Mouse (Mus musculus) forebrain, embryonic 16.5 days (tissue): ENCODE measurements at regions not wholly inside any gene's neighbourhood (a gene's known extent, or its start where the extent isn't known, plus 50 kb on each side); places are given as distances from the start of the nearest gene placed in this dataset.

Experiments
- ATAC-seq: fragments of 200-750 bp; cut with Nextera tagmentation; 2 replicates; pipeline ENCODE4 v1.8.0; 2017; ENCODE audit warnings: mild to moderate bottlenecking, moderate library complexity
- H3K27ac ChIP-seq: fragments of 300-500 bp; sonication (generic); 2 replicates; pipeline ENCODE4 v1.5.1; 2014; ENCODE audit warnings: low read length, control low read depth
- H3K27me3 ChIP-seq: fragments of 300-500 bp; sonication (generic); replicated peaks from 2 replicates; pipeline ENCODE4 v1.6.1; 2014; ENCODE audit warnings: low read length; ENCODE audit not compliant: control insufficient read depth, insufficient read depth
- H3K36me3 ChIP-seq: fragments of 300-500 bp; sonication (generic); 2 replicates; pipeline ENCODE4 v1.6.1; 2014; ENCODE audit not compliant: control insufficient read depth, insufficient read depth
- H3K4me1 ChIP-seq: fragments of 300-500 bp; sonication (generic); replicated peaks from 2 replicates; pipeline ENCODE4 v1.6.1; 2014; ENCODE audit warnings: low read length; ENCODE audit not compliant: control insufficient read depth, insufficient read depth
- H3K4me2 ChIP-seq: fragments of 300-500 bp; sonication (generic); 2 replicates; pipeline ENCODE4 v1.6.1; 2014; ENCODE audit warnings: mild to moderate bottlenecking, low read length, control low read depth
- H3K4me3 ChIP-seq: fragments of 300-500 bp; sonication (generic); replicated peaks from 2 replicates; pipeline ENCODE4 v1.5.1; 2014; ENCODE audit warnings: mild to moderate bottlenecking, low read length, control low read depth
- H3K9ac ChIP-seq: fragments of 300-500 bp; sonication (generic); replicated peaks from 2 replicates; pipeline ENCODE4 v1.6.1; 2014; ENCODE audit warnings: low read depth, low read length, control low read depth
- H3K9me3 ChIP-seq: fragments of 300-500 bp; sonication (generic); 2 replicates; pipeline ENCODE4 v1.6.1; 2016; ENCODE audit warnings: low read length; ENCODE audit not compliant: control insufficient read depth
- WGBS: fragments of 180-500 bp; shearing (Covaris S2); extraction: QIAGEN DNeasy Blood & Tissue Kit; methylation state at CpG from one replicate; pipeline ENCODE4 v1.1.7; 2014; 5-methylcytosine and 5-hydroxymethylcytosine counted together

DNA sequence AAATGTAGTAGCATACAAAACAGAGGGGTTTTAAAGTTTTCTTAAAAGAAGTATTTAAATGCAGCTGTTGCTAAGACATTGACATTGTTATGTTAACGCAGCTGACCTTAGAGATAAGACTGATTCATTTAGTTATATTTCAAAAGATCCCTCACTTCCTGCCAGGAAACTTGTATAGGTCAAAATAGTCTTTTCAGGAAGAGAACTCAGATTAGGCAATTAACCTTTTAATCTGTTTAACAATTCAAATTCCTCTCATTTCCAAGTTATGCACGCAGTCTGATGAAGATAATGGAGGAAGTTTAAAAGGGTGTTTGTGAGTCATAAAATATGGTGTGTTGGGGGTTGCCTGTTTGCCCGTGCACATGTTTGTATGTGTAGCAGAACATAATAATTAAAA is 448.5 kb downstream of the Tmtc2 start:
- H3K36me3 ChIP-seq, result no peaks in the 10 kb centered on the region
- no peaks in the 10 kb centered on the region for H3K27me3 ChIP-seq
- no peaks in the 10 kb centered on the region for H3K9me3 ChIP-seq
- H3K27ac ChIP-seq, result no peak overlapping the region
- no peak overlapping the region for H3K9ac ChIP-seq
- ATAC-seq, result no peak
- no peak overlapping the region for H3K4me2 ChIP-seq
- 32% methylated on average over 3 of the region's 3 CpGs for WGBS
- no peaks in the 10 kb centered on the region for H3K4me1 ChIP-seq
- H3K4me3 ChIP-seq, result no peak overlapping the region

DNA sequence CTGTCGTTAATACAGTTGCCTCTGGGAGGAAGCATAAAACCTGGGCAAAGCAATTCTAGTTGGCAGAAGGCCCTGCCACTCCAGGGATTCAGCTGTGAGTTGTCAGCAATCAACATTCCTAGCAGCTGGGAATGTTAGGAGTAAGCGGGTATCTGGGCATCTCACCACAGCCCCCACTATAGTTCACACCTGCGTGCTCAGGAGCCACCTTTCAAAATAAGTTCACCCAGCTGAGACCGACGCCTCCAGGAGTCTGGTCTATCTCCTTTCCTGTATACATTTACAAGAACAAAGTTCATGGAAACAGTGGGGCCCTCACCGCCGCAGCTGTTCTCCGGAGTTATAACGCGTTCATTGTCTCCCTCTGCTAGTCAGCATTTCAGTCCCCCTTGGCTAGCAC is 454.0 kb downstream of the Tmtc2 start:
- no peak overlapping the region for H3K4me3 ChIP-seq
- H3K9ac ChIP-seq, result no peak overlapping the region
- no peaks in the 10 kb centered on the region for H3K36me3 ChIP-seq
- no peaks in the 10 kb centered on the region for H3K4me1 ChIP-seq
- no peaks in the 10 kb centered on the region for H3K9me3 ChIP-seq
- ATAC-seq, result no peak
- H3K27me3 ChIP-seq, result no peaks in the 10 kb centered on the region
- H3K27ac ChIP-seq, result no peak overlapping the region
- no peak overlapping the region for H3K4me2 ChIP-seq
- 76% methylated on average over 10 of the region's 10 CpGs for WGBS

DNA sequence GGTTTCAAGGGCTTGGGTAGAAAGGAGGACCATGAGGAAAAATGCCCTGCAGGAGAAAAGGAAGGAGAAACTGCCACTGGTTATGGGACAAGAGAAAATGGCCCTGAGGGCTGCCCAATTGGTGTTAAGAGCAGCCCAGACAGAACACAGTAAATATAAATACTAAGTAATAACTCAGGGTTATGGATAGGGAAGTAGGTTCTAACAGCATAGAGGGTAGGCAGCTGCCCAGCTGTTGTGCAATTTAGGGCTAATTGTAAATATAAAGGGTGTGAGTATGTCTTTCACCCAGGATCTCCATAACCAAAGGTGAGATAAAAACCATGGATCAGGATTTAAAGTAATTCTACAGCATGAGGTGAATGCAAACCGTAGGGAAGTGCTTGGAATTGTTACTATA is 458.1 kb downstream of the Tmtc2 start:
- H3K9ac ChIP-seq, result no peak overlapping the region
- no peak overlapping the region for H3K27ac ChIP-seq
- H3K4me2 ChIP-seq, result no peak overlapping the region
- H3K27me3 ChIP-seq, result no peaks in the 10 kb centered on the region
- H3K9me3 ChIP-seq, result no peaks in the 10 kb centered on the region
- H3K4me3 ChIP-seq, result no peak overlapping the region
- H3K36me3 ChIP-seq, result no peaks in the 10 kb centered on the region
- ATAC-seq, result no peak
- WGBS, result 92% methylated on average over 1 of the region's 1 CpGs
- no peaks in the 10 kb centered on the region for H3K4me1 ChIP-seq

DNA sequence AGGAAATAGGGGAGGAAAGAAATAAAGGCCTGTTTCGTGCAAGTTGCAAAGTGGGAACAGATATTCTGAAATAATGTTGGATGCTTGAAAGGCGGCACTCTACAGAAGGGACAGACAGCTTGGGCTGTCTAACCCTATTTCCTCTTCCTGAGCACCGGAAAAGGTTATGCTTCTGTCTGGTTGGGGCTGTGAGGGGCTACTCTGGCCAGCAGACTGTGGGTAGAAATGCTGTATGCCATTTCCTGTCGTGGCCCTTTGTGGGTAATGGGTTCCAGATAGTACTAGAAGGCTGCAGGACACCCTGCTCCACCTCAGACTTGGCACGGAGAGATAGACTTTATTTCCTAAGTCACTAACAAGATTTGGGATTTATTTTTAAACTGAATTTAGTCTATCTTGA is 459.3 kb downstream of the Tmtc2 start:
- H3K27me3 ChIP-seq, result no peaks in the 10 kb centered on the region
- no peak for ATAC-seq
- H3K27ac ChIP-seq, result no peak overlapping the region
- WGBS, result 86% methylated on average over 5 of the region's 5 CpGs
- H3K9me3 ChIP-seq, result no peaks in the 10 kb centered on the region
- H3K4me1 ChIP-seq, result peaks cover 3% of the 10 kb centered on the region; the same call in 1 of the 2 replicates
- no peak overlapping the region for H3K4me3 ChIP-seq
- H3K36me3 ChIP-seq, result no peaks in the 10 kb centered on the region
- H3K9ac ChIP-seq, result no peak overlapping the region
- no peak overlapping the region for H3K4me2 ChIP-seq

DNA sequence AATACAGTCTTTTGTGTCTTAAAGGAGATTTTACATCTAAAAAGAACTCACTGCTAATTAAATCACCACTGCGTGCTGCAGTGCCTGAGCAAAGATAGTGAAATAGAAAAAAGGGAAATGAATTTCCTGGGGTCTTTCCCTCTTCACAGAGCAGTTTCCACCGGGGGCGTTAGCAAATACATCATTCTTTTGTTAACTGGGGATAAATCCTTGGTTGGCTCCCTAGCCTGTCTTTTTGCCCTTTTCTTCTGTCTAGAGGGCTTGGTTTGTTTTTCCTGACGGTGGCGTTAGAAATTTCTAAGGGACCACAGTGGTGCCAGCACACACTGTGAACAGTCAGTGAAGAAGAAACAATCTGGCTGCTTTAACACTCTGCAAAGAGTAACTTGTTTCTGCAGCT is 464.0 kb downstream of the Tmtc2 start:
- H3K4me1 ChIP-seq, result peaks cover 3% of the 10 kb centered on the region; the same call in 1 of the 2 replicates
- peak; percentile 88 for ATAC-seq
- no peaks in the 10 kb centered on the region for H3K36me3 ChIP-seq
- no peak overlapping the region for H3K4me2 ChIP-seq
- no peaks in the 10 kb centered on the region for H3K27me3 ChIP-seq
- no peak overlapping the region for H3K27ac ChIP-seq
- no peak overlapping the region for H3K4me3 ChIP-seq
- no peaks in the 10 kb centered on the region for H3K9me3 ChIP-seq
- WGBS, result 2% methylated on average over 5 of the region's 5 CpGs
- no peak overlapping the region for H3K9ac ChIP-seq

DNA sequence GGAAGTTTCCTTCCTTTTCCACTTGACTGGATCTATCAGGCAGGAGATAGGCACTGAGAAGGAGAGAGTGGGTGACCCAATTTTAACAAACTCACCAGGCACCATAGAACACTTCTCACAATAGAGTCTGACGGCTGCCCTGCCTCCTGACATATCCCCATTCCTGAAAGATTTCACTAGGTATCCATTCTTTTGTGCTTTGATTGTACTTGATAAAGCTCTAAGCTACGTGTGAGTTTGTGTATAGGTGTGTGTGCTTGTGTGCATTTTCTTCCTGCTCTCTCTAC is 477.3 kb downstream of the Tmtc2 start:
- no peaks in the 10 kb centered on the region for H3K36me3 ChIP-seq
- H3K27ac ChIP-seq, result no peak overlapping the region
- ATAC-seq, result no peak
- H3K9me3 ChIP-seq, result no peaks in the 10 kb centered on the region
- H3K9ac ChIP-seq, result no peak overlapping the region
- H3K4me3 ChIP-seq, result no peak overlapping the region
- peak overlapping the region; percentile 45 for H3K4me2 ChIP-seq
- H3K4me1 ChIP-seq, result peaks cover 12% of the 10 kb centered on the region
- 22% methylated on average over 2 of the region's 2 CpGs for WGBS
- no peaks in the 10 kb centered on the region for H3K27me3 ChIP-seq

DNA sequence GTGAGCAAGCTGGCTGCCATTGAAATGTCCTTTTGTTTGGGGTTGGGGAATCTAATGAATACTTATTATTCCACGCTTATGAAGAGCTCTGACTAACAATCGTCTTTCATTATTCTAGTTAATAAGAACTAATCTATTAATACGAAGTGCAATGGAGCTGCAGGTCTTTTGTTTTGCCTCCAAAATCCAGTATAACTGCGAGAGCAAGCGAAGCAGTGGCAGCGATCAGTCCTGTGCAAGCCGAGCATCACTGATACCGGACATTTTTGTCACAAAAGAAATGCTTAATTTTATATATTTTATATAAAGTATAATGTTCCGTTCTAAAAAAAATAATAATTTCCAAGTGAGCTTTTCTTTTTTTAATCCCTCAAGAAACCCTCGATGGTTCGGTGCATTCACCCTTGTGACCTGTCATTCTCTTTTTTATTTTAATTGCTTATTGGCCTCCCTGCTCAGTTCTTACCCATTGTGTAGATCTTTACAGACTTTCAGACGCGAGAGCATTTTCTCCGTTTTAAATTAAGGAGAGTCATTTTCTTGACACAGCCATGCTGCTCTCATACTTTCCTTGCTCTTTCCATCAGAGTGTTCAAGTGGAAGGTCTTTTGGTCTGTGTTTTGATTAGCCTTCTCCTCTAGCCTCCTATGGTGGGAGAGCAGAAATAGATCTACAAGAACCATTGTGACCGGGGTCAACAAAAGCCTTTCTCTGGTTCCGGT is 477.8 kb downstream of the Tmtc2 start:
- peak; percentile 58 for ATAC-seq
- H3K9ac ChIP-seq, result no peak overlapping the region
- H3K36me3 ChIP-seq, result no peaks in the 10 kb centered on the region
- 7% methylated on average over 16 of the region's 16 CpGs for WGBS
- no peaks in the 10 kb centered on the region for H3K9me3 ChIP-seq
- peak overlapping the region; percentile 18; the same call in 1 of the 2 replicates for H3K4me3 ChIP-seq
- H3K27ac ChIP-seq, result no peak overlapping the region
- no peaks in the 10 kb centered on the region for H3K27me3 ChIP-seq
- peak overlapping the region; percentile 45 for H3K4me2 ChIP-seq
- peaks cover 12% of the 10 kb centered on the region for H3K4me1 ChIP-seq

DNA sequence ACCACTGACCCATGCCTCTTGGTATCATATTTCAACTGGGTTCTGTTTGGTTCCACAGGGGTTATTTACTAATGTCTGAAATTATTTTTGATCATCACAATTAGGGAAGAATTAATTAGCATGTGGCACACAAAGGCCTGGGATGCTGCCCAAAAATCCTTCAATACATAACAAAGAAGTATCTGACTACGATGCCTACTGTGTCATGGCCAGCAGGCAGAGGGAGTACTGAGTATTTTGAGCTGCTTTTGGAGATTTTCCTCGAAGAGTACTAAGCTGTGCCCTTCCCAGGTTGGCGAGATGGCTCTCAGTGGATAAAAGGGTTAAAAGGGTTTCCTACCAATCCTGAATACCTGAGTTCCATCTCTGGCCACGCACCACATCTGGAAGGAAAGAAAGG is 478.5 kb downstream of the Tmtc2 start:
- ATAC-seq, result peak; percentile 87

DNA sequence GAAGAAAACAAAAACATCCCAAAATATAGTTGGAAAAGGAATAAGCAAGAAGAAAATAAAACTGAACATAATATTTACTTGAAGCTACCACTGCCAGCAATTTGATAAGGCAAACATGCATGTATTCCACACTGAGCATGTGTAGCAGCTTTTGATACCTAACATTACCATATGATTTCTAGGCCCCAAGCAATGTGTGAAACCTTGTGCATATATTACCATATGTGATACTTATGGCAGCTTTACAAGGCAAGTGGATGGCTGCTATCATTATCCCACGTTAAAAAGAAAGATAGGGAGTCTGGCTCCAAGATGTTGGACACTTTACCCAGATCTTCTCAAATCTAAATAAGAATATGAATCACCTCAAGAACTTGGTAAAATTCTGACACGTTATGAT is 497.4 kb downstream of the Tmtc2 start:
- no peaks in the 10 kb centered on the region for H3K9me3 ChIP-seq
- H3K27ac ChIP-seq, result no peak overlapping the region
- H3K4me3 ChIP-seq, result no peak overlapping the region
- 56% methylated on average over 2 of the region's 2 CpGs for WGBS
- no peaks in the 10 kb centered on the region for H3K36me3 ChIP-seq
- H3K4me1 ChIP-seq, result no peaks in the 10 kb centered on the region
- H3K27me3 ChIP-seq, result no peaks in the 10 kb centered on the region
- no peak overlapping the region for H3K4me2 ChIP-seq
- peak; percentile 89 for ATAC-seq
- H3K9ac ChIP-seq, result no peak overlapping the region

More for the DNA sequence above, 478.5 kb downstream of the Tmtc2 start:
- 16% methylated on average over 4 of the region's 4 CpGs for WGBS
- Histone ChIP-seq H3K27ac (no peak overlapping the region), H3K27me3 (no peaks in the 10 kb centered on the region), H3K4me3 (no peak overlapping the region), H3K9ac (no peak overlapping the region), H3K4me2 (peak overlapping the region; percentile 45; the same call in 1 of the 2 replicates), H3K9me3 (no peaks in the 10 kb centered on the region), H3K36me3 (no peaks in the 10 kb centered on the region), H3K4me1 (peaks cover 12% of the 10 kb centered on the region)
